Mouse (Mus musculus): ENCODE data around the gene Vti1a. TPM values are rescaled to one million over a fixed set of nuclear protein-coding genes. Genes with fewer than 3 reads are reported as not detected.

Gene Vti1a
- total RNA-seq, 2 experiments from 2014 or later, result 48.1 to 54.4 TPM

GRCm38 (mm10) chr19:55556168-55556999 lies 240.3 kb downstream of the Vti1a start:
- peak; percentile 47 to 65 for DNase-seq (ENCODE audit: low spot score in 2 of 2)

GRCm38 (mm10) chr19:55559331-55559730 lies 243.2 kb downstream of the Vti1a start:
- no peak for DNase-seq (ENCODE audit: low spot score in 2 of 2)

GRCm38 (mm10) chr19:55560088-55560682 lies 244.1 kb downstream of the Vti1a start:
- no peak for DNase-seq (ENCODE audit: low spot score in 2 of 2)

DNA sequence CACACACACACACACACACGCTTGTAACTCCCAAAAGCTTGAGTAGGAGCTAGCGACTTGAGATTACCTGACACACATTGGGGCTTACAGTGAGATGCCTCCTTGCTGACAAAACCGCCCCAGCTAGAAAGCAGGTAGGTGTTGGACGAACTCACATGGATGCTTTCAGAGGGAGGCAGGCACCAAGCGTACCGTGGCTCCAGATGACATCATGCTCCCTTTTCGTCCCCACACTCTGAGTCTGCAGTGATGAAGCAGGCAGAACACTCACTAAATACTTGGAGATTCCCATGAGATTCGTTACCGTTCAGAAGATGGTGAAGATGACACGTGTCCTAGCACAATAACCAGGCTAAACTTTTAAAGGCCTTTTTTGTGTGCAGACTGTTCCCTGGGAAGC lies 245.4 kb downstream of the Vti1a start:
- no peak for DNase-seq (ENCODE audit: low spot score in 2 of 2)

DNA sequence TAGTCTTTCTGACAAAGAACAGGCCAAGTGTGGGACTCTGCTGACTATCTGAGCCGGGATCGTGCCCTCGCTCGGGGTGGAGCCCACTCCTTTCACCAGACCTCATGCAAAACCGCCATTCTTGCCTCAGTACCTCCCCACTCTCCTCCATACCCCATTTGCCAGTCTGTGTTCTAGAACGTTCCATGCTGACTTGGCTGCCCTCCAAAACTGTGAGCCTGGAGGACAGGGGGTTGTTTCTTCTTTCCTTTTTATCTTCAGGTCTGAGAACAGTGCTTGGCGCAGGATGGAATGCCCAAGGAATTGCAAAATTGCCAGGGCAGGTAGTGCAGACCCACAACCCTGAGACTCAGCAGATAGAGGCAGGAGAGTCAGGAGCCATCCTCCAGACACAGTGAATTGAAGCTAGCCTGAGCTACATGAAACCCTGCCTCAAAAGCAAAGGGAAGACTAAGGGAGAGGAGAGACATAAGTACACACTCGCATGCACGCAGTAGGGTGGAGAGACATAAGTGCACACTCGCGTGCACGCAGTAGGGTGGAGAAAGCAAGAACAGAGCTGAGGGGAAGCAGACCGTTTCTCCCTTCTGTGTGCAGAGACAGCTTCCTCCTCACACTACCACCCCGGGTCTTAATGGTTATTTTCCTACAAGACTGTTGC lies 246.5 kb downstream of the Vti1a start:
- DNase-seq (ENCODE audit: low spot score in 2 of 2), result no peak

DNA sequence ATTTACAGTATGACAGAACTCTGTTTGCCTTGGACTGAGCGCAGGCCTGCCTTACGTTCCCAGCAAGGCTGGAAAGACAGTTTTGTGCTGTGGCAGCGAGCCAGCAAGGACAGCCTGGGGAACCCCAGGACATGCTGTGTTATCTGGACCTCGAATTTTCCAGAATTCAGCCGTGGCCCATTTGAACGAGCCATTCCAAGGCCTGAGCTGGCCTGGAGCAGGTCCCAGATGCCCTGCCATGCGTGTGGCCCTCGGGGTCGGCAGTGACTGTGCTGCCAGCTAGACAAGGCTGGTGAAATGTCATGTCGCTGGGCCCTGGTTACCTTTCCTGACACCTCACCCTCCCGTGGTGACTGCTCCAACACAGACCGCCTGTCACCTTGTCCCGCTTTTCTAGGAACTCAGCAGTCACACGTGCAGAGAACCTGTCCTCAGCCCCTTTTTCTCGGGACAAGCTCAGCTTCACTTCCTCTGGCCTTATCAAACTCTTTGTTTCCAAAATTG lies 247.1 kb downstream of the Vti1a start:
- no peak for DNase-seq (ENCODE audit: low spot score in 2 of 2)

DNA sequence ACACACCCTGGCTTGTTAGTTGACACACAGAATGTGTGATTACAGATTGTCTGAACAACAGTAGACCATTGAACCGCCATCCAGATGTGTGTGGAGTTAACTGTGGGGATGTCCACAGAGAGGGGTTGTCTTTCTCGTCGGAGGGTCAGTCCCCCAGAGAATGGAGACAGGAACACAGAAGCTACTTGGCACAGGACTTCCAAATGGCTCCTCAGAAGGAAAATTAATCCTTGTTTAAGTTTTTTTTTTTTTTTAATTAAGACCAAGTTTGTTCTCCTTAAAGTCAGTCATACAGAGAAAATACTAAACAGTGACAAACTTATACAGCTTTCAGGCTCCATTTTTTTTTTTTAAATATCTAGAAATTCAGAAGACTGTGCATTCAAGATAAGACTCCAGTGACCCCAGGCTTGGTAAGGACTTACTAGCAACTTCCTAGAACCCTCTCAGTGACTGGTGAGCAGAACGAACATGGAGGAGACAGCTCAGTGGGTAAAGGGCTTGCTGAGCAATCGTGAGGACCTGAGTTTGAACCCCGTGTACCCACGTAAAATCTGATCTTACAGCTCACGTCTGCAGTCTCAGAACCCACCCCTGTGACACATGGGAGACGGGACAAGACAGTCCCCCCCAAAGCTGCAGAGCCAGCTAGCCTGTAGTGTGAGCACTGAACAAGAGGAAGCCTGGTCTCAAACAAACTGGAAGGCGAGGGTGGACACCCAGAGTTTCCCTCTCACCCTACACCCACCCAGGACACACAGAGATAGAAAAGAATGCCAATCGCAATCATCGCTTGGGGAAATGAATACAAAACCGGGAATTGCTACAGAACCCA lies 248.2 kb downstream of the Vti1a start:
- no peak for DNase-seq (ENCODE audit: low spot score in 2 of 2)

DNA sequence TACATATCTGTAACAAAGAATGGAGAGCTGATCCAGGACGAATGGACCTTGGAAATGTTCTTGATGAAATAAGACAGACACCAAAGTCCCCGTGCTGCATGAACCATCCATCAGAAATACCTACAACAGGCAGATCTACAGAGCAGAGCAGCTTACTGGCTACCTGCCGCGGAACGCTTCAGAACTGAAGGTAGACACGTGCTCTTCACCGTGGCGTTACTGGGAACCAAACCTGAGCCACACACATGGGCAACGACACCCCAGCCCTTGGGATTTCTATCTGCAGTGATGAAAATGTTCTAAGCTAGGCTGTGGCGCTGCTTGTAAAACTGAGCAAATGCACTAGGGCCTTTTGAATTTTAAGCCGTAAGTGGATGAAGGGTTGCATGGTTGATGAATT lies 249.0 kb downstream of the Vti1a start:
- no peak for DNase-seq (ENCODE audit: low spot score in 2 of 2)

- DNase-seq (ENCODE audit: low spot score in 2 of 2), result no peak
Measured at GRCm38 (mm10) chr19:55565523-55566369, 249.7 kb downstream of the Vti1a start.

DNA sequence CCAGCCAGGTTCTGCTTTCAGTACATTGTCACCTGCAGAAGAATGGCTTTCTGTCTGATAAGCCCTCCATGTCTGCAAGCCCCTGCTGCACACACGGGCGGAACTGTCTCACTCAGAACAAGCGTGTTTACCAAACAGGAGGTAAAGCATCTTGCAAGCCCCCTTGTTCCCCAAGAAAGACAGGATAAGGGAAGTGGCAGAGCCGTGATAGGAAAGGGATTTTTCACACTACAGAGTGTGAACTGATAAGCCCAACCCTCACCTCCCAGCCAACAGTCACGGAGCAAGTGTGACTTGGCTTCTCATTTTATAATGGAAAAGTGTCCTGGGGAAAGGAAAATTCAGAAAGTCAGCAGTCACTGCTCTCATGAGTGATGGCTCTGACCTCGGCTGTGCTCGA lies 253.0 kb downstream of the Vti1a start:
- DNase-seq (ENCODE audit: low spot score in 2 of 2), result no peak

GRCm38 (mm10) chr19:55569894-55570293 lies 253.8 kb downstream of the Vti1a start:
- DNase-seq (ENCODE audit: low spot score in 2 of 2), result no peak

- no peak for DNase-seq (ENCODE audit: low spot score in 2 of 2)
Measured at GRCm38 (mm10) chr19:55570520-55571296, 254.6 kb downstream of the Vti1a start.

DNA sequence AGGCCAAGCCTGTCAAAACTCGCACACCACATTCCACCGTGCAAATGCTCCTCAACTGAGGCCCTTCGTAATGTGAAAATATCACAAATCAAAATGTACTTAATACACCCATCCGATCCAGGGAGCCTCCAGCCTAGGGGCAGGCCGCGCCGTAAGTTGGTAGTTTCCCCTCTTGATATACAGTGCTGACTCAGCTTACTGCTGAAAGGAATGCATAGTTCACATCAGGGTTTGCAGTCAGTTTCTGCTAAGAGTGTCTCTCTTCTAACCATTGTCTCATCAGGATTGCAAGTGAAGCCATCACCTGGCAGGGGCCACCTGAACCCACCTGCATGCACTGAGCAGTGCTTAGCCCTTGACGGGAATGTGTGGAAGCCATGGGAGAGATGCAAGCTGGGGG lies 255.4 kb downstream of the Vti1a start:
- no peak for DNase-seq (ENCODE audit: low spot score in 2 of 2)

DNA sequence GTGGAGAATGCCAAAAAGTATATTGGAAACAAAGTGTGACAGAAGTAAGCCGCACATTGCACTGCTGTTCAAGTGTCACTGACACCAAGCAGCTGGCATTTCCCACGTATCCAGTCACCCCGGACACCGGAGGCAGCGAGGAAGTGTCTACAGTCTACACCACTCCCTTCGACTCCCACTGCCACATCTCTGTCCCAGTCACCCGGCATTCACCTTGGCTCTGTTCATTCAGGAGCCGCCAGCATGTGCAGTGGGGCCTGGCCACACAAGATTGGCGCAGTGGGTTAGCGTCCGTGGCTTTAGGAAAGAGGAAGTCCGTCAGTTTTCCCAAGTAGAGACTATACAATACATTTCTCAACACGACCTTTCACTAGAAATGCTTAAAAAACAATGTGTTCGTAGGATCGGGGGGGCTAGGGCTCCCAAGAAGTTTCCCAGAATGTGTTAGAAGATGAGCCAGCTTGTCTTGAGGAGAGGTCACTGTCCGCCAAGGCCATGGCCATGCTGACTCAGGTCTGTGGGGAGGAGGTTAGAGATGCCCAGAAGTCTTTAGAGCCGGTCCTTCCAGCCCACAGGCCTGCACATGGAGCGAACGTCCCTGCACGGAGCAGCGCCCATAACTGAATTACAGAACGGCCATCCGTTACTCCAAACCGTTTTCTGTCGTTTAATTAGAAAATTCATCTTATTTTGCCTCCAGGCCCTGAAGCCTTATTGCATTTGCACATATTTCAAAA lies 261.4 kb downstream of the Vti1a start:
- DNase-seq (ENCODE audit: low spot score in 2 of 2), result no peak

DNA sequence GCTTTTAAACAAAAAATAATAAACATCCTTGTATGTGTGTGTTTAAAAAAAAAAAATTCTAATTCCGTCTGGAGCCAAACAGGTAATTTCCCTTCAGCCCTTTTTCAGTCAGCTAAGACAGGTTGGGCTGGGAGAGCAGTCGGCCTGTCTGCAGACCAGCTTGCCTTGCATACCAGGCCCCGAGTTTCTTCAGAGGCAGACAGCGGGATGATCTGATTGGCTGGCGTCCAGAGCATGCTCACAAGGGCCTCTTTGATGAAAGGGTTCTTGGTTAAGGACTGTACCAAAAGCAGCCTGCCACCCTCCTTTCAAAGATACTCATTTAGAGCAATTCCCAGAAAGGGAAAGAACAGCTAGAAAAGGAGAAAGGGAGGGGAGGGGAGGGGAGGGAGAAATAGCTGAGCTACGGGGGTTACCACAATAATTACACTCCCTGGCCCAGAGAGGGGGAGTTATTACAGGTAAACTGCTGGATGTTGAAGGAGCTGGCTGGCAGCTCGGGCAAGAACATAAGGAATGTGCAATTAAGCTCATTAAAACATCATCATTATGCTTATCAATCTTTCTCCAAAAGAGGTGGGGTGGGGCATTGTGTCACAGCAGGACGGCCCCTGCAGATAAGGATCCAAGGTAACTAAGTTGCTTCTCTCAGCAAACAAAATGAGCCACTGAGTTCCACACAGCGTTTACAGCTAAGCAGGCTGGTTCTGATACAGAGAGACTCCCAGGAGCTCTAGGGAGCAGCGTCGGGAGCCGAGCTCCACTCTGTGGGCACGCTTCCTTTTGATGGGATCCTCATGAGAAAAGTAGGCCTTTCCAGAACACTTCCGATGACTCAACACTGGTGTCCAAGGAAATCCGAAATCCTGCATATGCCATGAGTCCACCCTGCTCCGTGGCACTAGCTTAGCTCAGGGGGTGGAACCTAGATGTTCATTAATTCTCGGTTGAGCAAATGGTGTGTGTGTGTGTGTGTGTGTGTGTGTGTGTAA lies 262.3 kb downstream of the Vti1a start:
- peak; percentile 63 to 73 for DNase-seq (ENCODE audit: low spot score in 2 of 2)

- DNase-seq (ENCODE audit: low spot score in 2 of 2), result no peak
Measured at GRCm38 (mm10) chr19:55579310-55579709, 263.2 kb downstream of the Vti1a start.

DNA sequence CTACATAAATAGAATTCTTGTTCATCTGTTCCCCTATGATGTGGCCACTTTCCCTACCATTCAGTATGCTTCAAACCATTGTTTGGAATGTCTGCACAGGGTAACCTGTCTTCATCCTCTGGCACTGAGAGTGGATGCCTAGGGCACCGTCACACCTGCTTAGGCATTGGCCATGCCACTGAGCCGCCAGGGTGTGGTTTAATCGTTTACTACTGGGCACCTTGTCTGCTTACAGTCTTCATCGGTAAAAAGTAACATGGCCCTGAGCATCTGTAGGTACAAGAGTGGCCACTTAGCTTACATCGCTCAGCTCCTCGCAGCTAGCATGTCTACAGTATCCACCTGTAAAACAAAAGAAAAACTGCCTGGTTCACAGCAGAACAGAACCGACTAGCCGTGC lies 264.1 kb downstream of the Vti1a start:
- DNase-seq (ENCODE audit: low spot score in 2 of 2), result no peak

- no peak for DNase-seq (ENCODE audit: low spot score in 2 of 2)
Measured at GRCm38 (mm10) chr19:55580667-55581066, 264.6 kb downstream of the Vti1a start.
